Mouse (Mus musculus) neural tube, embryonic 10.5 days (tissue): ENCODE measurements around the gene Pak1ip1.

Experiments
- DNase-seq: peaks from one replicate; pipeline ENCODE4 v3.0.0-alpha.2; 2017; ENCODE audit warnings: low spot score; ENCODE audit errors: extremely low spot score

The Pak1ip1 gene

DNA sequence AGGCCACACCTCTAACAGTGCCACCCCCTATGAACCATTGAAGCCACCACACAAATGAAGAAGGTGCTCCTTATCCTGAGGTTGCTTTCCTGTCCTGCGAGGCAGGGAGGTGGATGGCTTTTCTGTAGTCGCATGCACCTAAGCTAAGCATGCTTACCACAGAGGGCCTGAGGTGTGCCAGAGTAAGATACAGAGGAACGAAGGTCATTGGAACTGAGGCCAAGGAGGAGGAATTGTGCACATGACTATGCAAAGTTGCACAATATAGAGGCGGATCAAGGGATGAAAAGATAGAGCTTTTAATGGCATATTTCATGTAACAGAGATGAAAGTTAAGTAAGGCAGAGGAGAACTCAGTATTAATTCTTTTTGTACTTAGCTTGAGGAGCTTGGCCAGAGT lies 5.4 kb downstream of the Pak1ip1 start:
- no peak for DNase-seq

DNA sequence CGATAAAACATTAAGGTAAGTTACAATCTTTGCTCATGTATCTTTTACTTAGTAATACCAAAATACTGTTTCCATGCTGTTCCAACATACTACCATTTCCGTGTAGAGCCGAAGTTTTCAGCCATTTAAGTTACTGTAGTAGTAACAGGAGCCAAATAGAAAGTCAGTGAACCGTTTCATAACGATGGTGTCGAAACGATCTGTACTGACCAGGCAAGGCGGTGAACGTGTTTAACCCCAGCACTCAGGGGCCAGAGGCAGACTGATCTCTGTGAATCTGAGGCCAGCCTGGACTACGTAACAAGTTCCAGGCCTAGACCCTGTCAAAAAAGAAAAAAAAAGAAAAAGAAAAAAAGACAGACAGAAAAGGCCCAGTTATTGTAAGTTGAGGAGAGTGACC lies 7.4 kb downstream of the Pak1ip1 start:
- no peak for DNase-seq

DNA sequence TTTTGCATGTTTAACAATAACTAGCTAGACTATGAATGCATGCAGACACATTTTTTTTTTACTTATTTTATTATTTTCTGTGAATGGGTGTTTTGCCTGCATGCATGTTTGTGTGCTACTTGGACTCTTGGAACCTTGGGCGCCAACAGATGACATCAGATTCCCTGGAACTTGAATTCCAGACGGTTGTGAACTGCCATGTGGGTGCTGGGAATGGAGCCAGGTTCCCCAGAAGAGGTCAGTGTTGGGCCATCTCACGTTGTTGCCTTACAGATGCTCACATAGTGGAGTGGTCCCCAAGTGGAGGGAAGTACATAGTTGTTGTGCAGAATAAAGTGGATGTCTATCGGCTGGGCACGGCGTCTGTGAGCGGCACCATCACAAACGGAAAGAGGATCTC lies 8.1 kb downstream of the Pak1ip1 start:
- no peak for DNase-seq

- peak; percentile 93 for DNase-seq
Measured at GRCm38 (mm10) chr13:41015829-41016634, 15.2 kb downstream of the Pak1ip1 start, which contains the start of gene Tmem14c. Gene Tmem14c (plus strand): TSS chr13:41016292.

DNA sequence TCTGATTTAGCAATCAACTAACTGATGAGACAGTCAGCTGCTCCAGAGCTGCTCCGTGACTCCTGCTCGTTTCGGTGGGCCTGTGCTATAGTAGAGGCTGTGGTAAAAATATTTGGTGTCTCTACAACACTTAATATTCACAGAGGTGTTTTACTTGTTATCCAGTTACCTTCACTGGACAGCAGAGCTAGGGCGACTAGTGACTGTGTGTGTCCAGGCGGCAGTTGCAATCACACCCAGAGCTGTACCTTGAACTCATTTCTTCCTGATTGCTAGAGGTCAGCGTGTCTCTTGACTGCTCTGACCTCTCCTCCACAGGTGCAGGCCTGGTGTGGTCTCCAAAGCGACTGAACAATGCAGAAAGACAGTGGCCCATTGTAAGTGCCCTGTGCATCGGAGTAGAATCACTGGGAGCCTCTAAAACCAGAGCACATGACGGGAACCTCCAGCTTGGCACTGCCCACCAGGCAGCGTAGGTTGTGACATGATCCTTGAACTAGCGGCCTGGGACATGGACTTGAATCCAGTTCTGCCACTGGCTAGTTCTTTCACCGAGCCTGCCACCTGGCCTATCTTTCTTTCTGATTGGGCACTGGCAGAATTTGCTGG lies 16.1 kb downstream of the Pak1ip1 start:
- DNase-seq: peak; percentile 18

- no peak for DNase-seq
Measured at GRCm38 (mm10) chr13:41017832-41018231, 17.0 kb downstream of the Pak1ip1 start.

- DNase-seq: no peak
Measured at GRCm38 (mm10) chr13:41018236-41018635, 17.4 kb downstream of the Pak1ip1 start.

- DNase-seq: no peak
Measured at GRCm38 (mm10) chr13:41018756-41019591, 18.2 kb downstream of the Pak1ip1 start.

GRCm38 (mm10) chr13:41020494-41020893 lies 19.7 kb downstream of the Pak1ip1 start:
- no peak for DNase-seq

GRCm38 (mm10) chr13:41021607-41022006 lies 20.8 kb downstream of the Pak1ip1 start:
- DNase-seq: no peak

- no peak for DNase-seq
Measured at GRCm38 (mm10) chr13:41022099-41022498, 21.3 kb downstream of the Pak1ip1 start.

DNA sequence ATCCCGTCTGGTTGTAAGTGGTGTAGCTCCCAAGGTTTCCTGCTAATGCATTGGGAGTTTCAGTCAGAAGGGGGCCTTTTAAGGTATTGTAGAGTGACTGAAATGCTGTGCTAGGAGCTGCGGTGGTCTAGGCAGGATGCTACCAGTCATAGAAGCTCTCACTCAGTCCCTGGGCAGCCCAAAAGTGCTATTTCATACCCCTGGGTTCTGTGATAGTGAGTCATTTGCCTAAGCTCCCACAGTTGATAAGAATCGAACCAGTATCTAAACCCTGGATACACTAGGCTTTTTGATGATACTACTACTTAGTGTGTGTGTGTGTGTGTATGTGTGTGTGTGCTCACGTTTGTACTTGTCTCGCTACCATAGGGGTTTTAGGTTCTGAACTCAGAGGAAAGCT lies 29.3 kb downstream of the Pak1ip1 start:
- no peak for DNase-seq

DNA sequence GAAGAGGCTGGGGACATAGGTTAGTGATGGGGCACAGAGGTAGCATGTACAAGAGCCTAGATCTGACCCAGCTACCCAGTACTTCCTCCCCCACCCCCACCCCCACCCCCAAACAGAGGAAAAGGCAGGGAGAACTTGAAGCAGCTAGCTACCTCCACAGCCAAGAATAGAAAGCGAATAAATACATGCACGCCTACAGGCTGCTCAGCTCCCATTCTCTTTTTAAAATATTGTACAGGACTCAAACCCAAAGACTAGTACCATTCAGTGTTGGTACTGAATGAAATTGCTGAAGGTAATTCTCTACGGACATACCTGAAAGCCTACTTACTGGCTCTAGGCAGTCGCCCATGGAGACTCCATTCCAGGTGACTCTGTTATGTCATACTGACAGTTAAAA lies 41.7 kb downstream of the Pak1ip1 start:
- DNase-seq: no peak

GRCm38 (mm10) chr13:41045901-41046300 lies 45.1 kb downstream of the Pak1ip1 start:
- DNase-seq: no peak

DNA sequence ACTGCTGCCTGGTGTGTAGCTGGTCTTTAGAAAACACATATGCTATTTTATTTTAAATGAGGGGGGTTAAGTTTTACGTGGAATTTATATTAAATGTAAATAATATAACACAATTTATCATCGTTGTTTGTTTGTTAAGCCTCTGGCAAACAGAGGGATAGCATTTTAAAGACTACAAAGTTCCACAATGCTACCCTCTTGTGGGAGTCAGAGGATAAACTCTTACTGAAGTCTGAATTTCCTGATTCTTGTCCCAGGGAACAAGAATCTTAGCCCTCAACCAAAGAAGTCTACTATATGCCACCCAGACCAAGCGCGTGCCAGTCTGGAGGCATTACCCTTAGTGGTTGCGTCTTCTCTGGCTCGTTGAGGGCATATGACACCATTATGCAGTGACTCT lies 46.5 kb downstream of the Pak1ip1 start:
- DNase-seq: no peak

DNA sequence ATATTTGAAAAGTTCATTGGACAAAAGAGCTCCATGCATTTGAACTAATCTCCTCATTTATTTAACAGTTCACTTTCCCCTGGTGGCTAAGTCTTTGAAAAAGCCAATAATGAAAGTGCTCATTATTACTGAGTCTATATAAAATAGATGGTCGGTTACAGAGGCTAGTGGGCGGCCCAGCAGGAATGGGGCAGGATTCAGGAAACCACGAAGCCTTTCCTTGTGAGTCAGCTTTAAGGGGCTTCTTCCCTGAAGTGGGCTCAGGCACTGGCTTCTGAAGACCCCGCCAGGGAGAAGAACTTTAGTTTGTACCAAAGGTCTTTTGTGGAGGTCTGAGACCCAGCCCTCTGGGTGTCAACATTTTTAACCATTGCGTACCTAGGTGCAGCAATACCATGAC lies 51.1 kb downstream of the Pak1ip1 start:
- no peak for DNase-seq
